Mouse (Mus musculus) heart, embryonic 15.5 days (tissue): Measurements from ENCODE around the gene Il17rd. TPM values are rescaled to one million over a fixed set of nuclear protein-coding genes. Genes with fewer than 3 reads are reported as not detected.

ENCODE experiments used
- ATAC-seq: fragments of 200-750 bp; cut with Nextera tagmentation; replicated peaks from 2 replicates; pipeline ENCODE4 v1.8.0; 2017; ENCODE audit warnings: low read depth, moderate TSS enrichment; ENCODE audit not compliant: insufficient number of reproducible peaks, insufficient read depth, low FRiP score
- H3K27ac ChIP-seq: fragments of 300-500 bp; sonication (generic); 2 replicates; pipeline ENCODE4 v1.5.1; 2015; ENCODE audit warnings: mild to moderate bottlenecking, inconsistent platforms
- H3K27me3 ChIP-seq: fragments of 300-500 bp; sonication (generic); 2 replicates; pipeline ENCODE4 v1.6.1; 2015; ENCODE audit warnings: inconsistent platforms
- H3K36me3 ChIP-seq: fragments of 300-500 bp; sonication (generic); 2 replicates; pipeline ENCODE4 v1.6.1; 2015; ENCODE audit warnings: mild to moderate bottlenecking, inconsistent platforms
- H3K4me1 ChIP-seq: fragments of 300-500 bp; sonication (generic); replicated peaks from 2 replicates; pipeline ENCODE4 v1.6.1; 2015; ENCODE audit warnings: inconsistent platforms
- H3K4me2 ChIP-seq: fragments of 300-500 bp; sonication (generic); 2 replicates; pipeline ENCODE4 v1.6.1; 2015; ENCODE audit warnings: inconsistent platforms, mild to moderate bottlenecking, moderate library complexity
- H3K4me3 ChIP-seq: fragments of 300-500 bp; sonication (generic); 2 replicates; pipeline ENCODE4 v1.5.1; 2015; ENCODE audit warnings: mild to moderate bottlenecking, inconsistent platforms
- H3K9ac ChIP-seq: fragments of 300-500 bp; sonication (generic); 2 replicates; pipeline ENCODE4 v1.6.1; 2015; ENCODE audit warnings: mild to moderate bottlenecking, inconsistent platforms
- H3K9me3 ChIP-seq: fragments of 300-500 bp; sonication (generic); replicated peaks from 2 replicates; pipeline ENCODE4 v1.6.1; 2016; ENCODE audit warnings: inconsistent platforms
- WGBS: fragments of 180-500 bp; shearing (Covaris S2); methylation state at CpG from one replicate; pipeline ENCODE4 v1.1.7; 2015; ENCODE audit warnings: mixed read lengths; 5-methylcytosine and 5-hydroxymethylcytosine counted together
- polyA plus RNA-seq: library from polyadenylated mRNA; unstranded; fragments of >200 nt; fragmentation: Nextera tagmentation; extraction: Ambion mirVana; gene quantifications from 2 replicates; pipeline ENCODE4 v1.2.1, GENCODE M21; 2015

Gene Il17rd
- polyA plus RNA-seq, 1 experiment from 2014 or later = 1.1 TPM

DNA sequence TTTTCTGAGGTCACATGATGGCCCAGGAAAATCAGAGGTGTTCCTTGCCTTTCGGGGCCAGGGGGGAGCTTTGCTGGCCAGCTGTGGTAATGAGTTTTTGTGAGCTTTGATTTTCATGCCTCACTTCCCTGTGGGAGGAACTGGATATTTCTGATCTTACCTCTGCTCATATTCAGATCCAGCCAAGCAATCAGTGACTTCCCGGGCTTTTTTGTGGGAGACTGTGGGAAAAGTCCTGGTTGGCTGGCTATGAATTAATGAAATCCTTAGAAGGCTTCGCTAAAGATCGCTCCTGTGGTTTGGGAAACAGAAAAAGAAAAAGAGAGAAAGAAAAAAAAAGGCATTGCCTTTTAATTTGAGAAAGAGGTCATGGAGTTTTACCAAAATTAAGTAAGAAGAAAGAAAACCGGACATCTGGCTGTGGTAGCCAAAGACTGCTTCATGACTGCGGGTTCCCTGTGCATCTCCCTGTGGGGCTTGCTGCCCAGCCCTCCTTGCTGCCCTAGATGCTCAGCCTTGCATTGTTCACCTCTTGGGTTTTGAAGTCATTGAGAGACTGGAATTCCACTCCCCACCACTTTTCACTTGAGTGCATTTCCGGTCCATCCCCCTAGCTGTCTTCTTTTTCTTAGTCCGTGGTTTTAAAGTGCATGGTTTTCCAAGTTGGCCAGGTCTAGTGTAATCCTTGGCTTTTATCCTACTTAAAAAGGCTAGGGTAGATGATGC, 9.7 kb downstream of the Il17rd start:
- peaks cover 31% of the 10 kb centered on the region for H3K4me1 ChIP-seq
- no peak overlapping the region for H3K9ac ChIP-seq
- no peak overlapping the region for H3K27ac ChIP-seq
- H3K9me3 ChIP-seq = no peaks in the 10 kb centered on the region
- 69% methylated on average over 8 of the region's 8 CpGs for WGBS
- H3K4me2 ChIP-seq = no peak overlapping the region
- H3K27me3 ChIP-seq = no peaks in the 10 kb centered on the region
- ATAC-seq = no peak
- H3K4me3 ChIP-seq = no peak overlapping the region
- no peaks in the 10 kb centered on the region for H3K36me3 ChIP-seq

- Histone ChIP-seq H3K27me3 (no peaks in the 10 kb centered on the region), H3K27ac (no peak overlapping the region), H3K9ac (no peak overlapping the region), H3K4me1 (peaks cover 14% of the 10 kb centered on the region), H3K9me3 (no peaks in the 10 kb centered on the region), H3K4me3 (no peak overlapping the region), H3K36me3 (no peaks in the 10 kb centered on the region), H3K4me2 (no peak overlapping the region)
- 48% methylated on average over 9 of the region's 9 CpGs for WGBS
- ATAC-seq = no peak
Measured at GRCm38 (mm10) chr14:27050043-27050442, 11.3 kb downstream of the Il17rd start.

DNA sequence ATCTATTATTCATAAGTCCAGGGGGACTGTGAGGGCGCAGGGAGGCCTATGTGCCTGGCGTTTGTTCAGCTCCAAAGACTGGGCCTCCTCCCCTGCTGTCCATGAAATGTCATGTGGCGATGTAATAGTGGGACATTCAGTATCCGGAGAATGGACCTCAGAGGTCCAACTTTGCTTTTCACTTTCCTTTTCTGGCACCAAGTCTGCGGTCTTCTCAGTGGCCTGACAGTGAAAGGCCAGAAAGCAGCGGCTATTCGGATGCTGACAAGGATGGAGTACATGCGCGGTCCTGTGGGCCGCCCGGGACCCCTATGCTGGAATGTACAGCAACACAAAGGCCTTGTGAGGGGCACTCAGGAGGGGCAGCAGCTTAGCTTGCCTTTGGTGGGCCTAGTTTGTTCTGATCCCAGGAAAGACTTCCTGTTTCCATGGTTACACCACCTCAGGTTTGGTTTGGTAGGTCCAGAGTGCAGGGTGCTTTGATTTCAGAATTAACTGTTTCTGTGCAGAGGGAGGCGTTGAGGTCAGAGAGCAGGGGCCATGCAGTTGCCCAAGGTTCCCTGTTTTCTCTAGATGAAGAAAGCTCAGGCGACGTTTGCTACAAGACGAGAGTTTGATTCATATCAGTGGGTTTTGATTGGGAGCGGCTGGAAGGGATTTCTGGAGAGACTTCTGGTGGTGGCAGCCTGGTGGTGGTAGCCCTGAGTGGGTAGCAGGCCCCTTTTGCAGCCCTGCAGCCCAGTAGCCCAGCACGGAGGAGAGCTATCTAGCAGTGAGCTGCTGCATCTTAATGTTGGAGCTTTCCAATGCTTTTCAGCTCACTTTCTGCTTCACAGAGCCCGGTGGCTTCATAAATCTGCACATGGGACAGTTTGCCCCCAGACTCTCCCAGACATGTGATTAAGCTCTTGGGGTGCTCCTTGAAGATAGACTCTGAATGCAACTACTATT, 12.1 kb downstream of the Il17rd start:
- ATAC-seq = no peak
- H3K4me3 ChIP-seq = no peak overlapping the region
- 69% methylated on average over 18 of the region's 18 CpGs for WGBS

DNA sequence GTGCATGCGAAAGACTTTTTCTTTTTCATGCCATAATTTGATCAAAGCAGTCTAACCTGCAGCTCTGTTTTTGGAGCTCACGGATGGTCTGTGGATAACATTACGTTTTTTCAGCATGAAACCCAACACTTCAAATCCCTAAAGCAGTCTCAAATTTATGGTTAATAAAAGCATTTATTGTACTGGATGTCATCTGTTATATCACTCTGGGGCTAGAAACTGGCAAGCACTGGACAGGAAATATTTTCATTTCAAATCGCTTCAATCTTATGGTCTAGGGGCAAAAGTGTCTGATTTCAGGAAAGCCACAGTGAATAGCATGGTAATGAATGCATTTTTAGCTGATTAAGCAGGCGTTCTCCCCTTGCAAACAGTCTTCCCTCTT, 12.8 kb downstream of the Il17rd start:
- Histone ChIP-seq H3K27me3 (no peaks in the 10 kb centered on the region), H3K4me1 (peaks cover 12% of the 10 kb centered on the region), H3K9me3 (no peaks in the 10 kb centered on the region), H3K4me3 (no peak overlapping the region), H3K4me2 (no peak overlapping the region), H3K27ac (no peak overlapping the region), H3K36me3 (no peaks in the 10 kb centered on the region), H3K9ac (no peak overlapping the region)
- WGBS = 64% methylated on average over 5 of the region's 5 CpGs
- no peak for ATAC-seq

More for the DNA sequence above, 12.1 kb downstream of the Il17rd start:
- Histone ChIP-seq H3K4me2 (no peak overlapping the region), H3K27ac (no peak overlapping the region), H3K9me3 (no peaks in the 10 kb centered on the region), H3K36me3 (no peaks in the 10 kb centered on the region), H3K9ac (no peak overlapping the region), H3K27me3 (no peaks in the 10 kb centered on the region), H3K4me1 (peaks cover 12% of the 10 kb centered on the region)

GRCm38 (mm10) chr14:27058535-27059223, 19.9 kb downstream of the Il17rd start:
- Histone ChIP-seq H3K27me3 (no peaks in the 10 kb centered on the region), H3K4me3 (no peak overlapping the region), H3K27ac (no peak overlapping the region), H3K9ac (no peak overlapping the region), H3K4me2 (peak overlapping the region; percentile 45), H3K9me3 (no peaks in the 10 kb centered on the region), H3K36me3 (no peaks in the 10 kb centered on the region), H3K4me1 (peaks cover 32% of the 10 kb centered on the region)
- ATAC-seq = no peak
- 11% methylated on average over 13 of the region's 13 CpGs for WGBS

GRCm38 (mm10) chr14:27059224-27059558, 20.4 kb downstream of the Il17rd start:
- no peaks in the 10 kb centered on the region for H3K27me3 ChIP-seq
- 20% methylated on average over 8 of the region's 8 CpGs for WGBS
- H3K27ac ChIP-seq = no peak overlapping the region
- peak overlapping the region; percentile 45 for H3K4me2 ChIP-seq
- no peak for ATAC-seq
- H3K4me3 ChIP-seq = no peak overlapping the region
- peaks cover 32% of the 10 kb centered on the region for H3K4me1 ChIP-seq
- H3K9ac ChIP-seq = no peak overlapping the region
- H3K36me3 ChIP-seq = no peaks in the 10 kb centered on the region
- no peaks in the 10 kb centered on the region for H3K9me3 ChIP-seq

DNA sequence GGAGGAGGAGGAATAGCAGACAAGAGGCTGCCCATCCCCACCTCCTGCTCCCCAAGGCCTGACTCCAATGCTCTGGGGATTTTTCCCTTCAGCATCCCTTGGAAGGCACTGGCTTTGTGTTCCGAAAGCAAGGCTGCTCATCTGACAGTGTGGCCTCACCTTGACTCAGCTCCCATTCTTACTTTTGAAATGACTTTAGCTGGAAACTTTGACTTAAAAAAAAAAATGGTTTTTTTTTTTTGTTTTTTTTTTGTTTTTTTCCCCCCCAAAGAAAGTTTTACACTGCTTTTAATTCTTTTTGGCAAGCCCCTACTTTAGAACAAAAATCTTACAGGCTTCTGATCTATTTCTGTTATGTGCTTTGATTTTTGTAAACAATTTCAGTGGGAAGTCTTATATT, 24.6 kb downstream of the Il17rd start:
- H3K27me3 ChIP-seq = no peaks in the 10 kb centered on the region
- H3K36me3 ChIP-seq = no peaks in the 10 kb centered on the region
- H3K9ac ChIP-seq = no peak overlapping the region
- H3K4me1 ChIP-seq = peaks cover 24% of the 10 kb centered on the region
- WGBS = 92% methylated on average over 1 of the region's 1 CpGs
- H3K4me2 ChIP-seq = no peak overlapping the region
- H3K4me3 ChIP-seq = no peak overlapping the region
- no peak for ATAC-seq
- no peaks in the 10 kb centered on the region for H3K9me3 ChIP-seq
- no peak overlapping the region for H3K27ac ChIP-seq

DNA sequence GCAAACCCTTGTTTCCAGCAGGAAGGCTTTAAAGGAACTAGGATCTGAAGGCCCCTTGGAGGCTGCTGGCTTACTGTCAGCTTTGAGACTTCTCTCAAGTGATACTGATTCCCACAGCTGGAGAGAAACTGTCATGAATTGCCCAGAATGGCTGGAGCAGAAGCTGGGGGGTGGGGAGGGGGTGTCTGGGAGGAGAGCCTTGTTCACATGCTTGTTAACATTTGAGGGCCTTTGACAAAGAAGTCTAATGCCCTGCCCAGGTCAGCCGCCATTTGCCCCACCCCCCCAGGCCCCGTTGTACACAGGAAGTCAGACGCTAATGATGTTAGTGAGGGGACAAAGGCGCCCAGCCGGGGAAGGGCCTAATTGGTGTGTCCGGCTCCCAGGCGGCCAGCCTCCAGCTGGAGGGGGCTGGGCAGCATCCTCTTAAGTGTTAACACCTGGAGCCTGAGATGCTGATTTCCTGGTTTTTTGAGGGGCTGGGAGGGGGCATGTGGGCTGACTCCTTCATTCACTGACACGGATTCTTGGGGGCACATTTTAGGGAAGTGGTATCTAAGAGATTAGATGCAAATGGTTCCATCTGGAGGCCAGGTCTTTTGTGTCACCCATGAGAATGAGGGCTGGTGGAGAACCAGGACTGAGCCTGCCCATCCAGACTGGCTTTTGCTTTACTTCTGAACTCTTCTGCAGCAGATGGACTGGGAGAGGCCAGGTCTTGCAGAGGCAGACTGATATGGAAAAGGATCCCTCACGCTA, 27.6 kb downstream of the Il17rd start:
- WGBS = 23% methylated on average over 9 of the region's 9 CpGs
- Histone ChIP-seq H3K27me3 (no peaks in the 10 kb centered on the region), H3K36me3 (no peaks in the 10 kb centered on the region), H3K9ac (no peak overlapping the region), H3K27ac (no peak overlapping the region), H3K4me1 (peaks cover 31% of the 10 kb centered on the region), H3K4me2 (0 out of 2 replicates have a peak overlapping the region, but pooled peaks have one; percentile 3), H3K4me3 (no peak overlapping the region), H3K9me3 (no peaks in the 10 kb centered on the region)
- ATAC-seq = peak; percentile 47; the same call in 1 of the 2 replicates

DNA sequence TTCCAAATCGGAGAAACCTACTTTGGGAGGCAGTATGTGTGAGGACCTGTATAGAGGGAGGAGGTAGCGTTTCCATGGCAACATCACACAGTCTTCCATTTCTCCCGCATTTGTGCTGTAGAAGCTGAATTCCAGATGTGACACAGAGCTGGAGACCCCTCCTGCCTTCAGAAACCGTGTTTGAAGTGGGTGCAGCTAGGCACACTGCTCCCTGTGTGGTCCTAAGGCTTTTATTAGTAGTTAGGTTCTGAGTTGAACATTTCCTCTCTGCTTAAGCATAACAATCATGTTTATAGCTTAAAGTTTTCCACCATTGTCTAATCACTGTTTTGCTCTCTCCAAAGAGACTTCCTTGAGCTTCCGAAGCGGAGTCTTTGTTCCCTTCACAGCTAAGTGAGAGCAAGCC, 29.1 kb downstream of the Il17rd start:
- Histone ChIP-seq H3K4me2 (no peak overlapping the region), H3K9me3 (no peaks in the 10 kb centered on the region), H3K27ac (peak overlapping the region; percentile 25; the same call in 1 of the 2 replicates), H3K27me3 (no peaks in the 10 kb centered on the region), H3K36me3 (no peaks in the 10 kb centered on the region), H3K4me1 (peaks cover 42% of the 10 kb centered on the region), H3K4me3 (no peak overlapping the region), H3K9ac (no peak overlapping the region)
- WGBS = 50% methylated on average over 6 of the region's 6 CpGs
- no peak for ATAC-seq

DNA sequence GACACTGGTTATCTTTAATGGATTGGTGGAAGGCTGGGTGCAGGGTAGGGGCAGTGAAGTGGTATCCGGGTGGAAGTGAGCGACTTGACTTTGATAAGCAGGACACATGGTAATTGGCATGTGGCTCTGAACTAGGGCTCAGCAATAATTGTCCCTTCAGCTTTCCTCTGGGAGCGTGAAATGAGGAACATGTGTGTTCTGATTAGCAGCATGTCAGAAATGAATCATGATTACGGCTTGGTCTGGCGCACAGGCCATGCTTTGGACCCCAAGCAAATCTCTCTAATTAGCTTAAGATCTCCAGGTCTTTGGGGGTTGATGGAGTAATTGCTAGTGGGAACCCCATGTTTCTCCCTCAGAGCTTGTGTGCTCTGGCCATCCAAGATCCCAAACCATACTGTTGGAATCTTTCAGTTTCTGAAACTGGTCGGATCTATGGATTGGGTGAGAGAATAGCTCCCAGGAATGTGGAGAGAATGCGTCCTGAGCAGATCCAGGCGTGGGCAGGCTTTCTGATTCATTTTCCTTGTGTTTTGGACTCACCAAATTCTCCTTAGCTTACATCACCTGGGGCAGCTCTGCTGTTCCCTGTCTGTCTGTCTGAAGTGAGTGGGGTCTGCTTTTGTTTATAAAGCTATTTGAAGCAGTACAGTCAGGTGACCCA, 30.8 kb downstream of the Il17rd start:
- H3K9me3 ChIP-seq = no peaks in the 10 kb centered on the region
- H3K4me1 ChIP-seq = peaks cover 57% of the 10 kb centered on the region
- ATAC-seq = no peak
- H3K9ac ChIP-seq = no peak overlapping the region
- H3K27me3 ChIP-seq = no peaks in the 10 kb centered on the region
- no peaks in the 10 kb centered on the region for H3K36me3 ChIP-seq
- H3K27ac ChIP-seq = peak overlapping the region; percentile 18; the same call in 1 of the 2 replicates
- H3K4me3 ChIP-seq = no peak overlapping the region
- WGBS = 31% methylated on average over 8 of the region's 8 CpGs
- H3K4me2 ChIP-seq = no peak overlapping the region
